Mouse (Mus musculus) liver, adult 2 months (tissue): ENCODE data around the gene Ulk4. TPM values are rescaled to one million over a fixed set of nuclear protein-coding genes. Genes with fewer than 3 reads are reported as not detected.

ENCODE experiments used
- DNase-seq: peaks from one replicate; pipeline ENCODE4 v3.0.0-alpha.2; 2011; ENCODE audit warnings: low read depth, low spot score; ENCODE audit errors: extremely low read depth
- H3K27ac ChIP-seq: fragments of 200-500 bp; replicated peaks from 2 replicates; pipeline ENCODE4 v1.5.1; 2012; ENCODE audit warnings: low read depth, mild to moderate bottlenecking, control low read depth, inconsistent platforms, low read length; ENCODE audit not compliant: insufficient read depth
- H3K27me3 ChIP-seq: fragments of 200-500 bp; 2 replicates; pipeline ENCODE4 v1.6.1; 2012; ENCODE audit warnings: mild to moderate bottlenecking, moderate library complexity, low read length, inconsistent platforms; ENCODE audit not compliant: control insufficient read depth, insufficient read depth
- H3K36me3 ChIP-seq: fragments of 200-500 bp; 2 replicates; pipeline ENCODE4 v1.6.1; 2012; ENCODE audit warnings: low read length, inconsistent platforms; ENCODE audit not compliant: control insufficient read depth, insufficient read depth
- H3K4me1 ChIP-seq: fragments of 200-500 bp; 2 replicates; pipeline ENCODE4 v1.6.1; 2011; ENCODE audit warnings: low read length; ENCODE audit not compliant: control insufficient read depth, insufficient read depth
- H3K4me3 ChIP-seq: fragments of 200-500 bp; 2 replicates; pipeline ENCODE4 v1.5.1; 2011; ENCODE audit warnings: low read depth, mild to moderate bottlenecking, control low read depth, low read length, moderate library complexity; ENCODE audit not compliant: insufficient read depth
- H3K79me2 ChIP-seq: fragments of 200-500 bp; 2 replicates; pipeline ENCODE4 v1.6.1; 2012; ENCODE audit warnings: inconsistent platforms, mild to moderate bottlenecking, low read length, moderate library complexity; ENCODE audit not compliant: control insufficient read depth, insufficient read depth
- H3K9ac ChIP-seq: fragments of 200-500 bp; 2 replicates; pipeline ENCODE4 v1.6.1; 2012; ENCODE audit warnings: low read depth, mild to moderate bottlenecking, control low read depth, inconsistent platforms, low read length
- CTCF ChIP-seq: fragments of 200-500 bp; IDR thresholded peaks from 2 replicates; pipeline ENCODE4 v1.5.1; 2011; ENCODE audit warnings: low read depth, low read length, control low read depth
- POLR2A ChIP-seq: fragments of 200-500 bp; IDR thresholded peaks from 2 replicates; pipeline ENCODE4 v1.6.1; 2011; ENCODE audit warnings: low read length, control low read depth; ENCODE audit not compliant: insufficient read depth; ENCODE audit errors: extremely low read depth
- WGBS: fragments of 180-500 bp; shearing (Covaris S2); methylation state at CpG from one replicate; pipeline ENCODE4 v1.1.7; 2018; 5-methylcytosine and 5-hydroxymethylcytosine counted together
- polyA plus RNA-seq: library from polyadenylated mRNA; depleted of rRNA; stranded (reverse); fragments of >200 nt; gene quantifications from 2 replicates; pipeline ENCODE4 v1.2.3, GENCODE M21; 2012
- total RNA-seq: library from RNA; depleted of rRNA; stranded (reverse); fragments of >200 nt; gene quantifications from 2 replicates; pipeline ENCODE4 v1.2.3, GENCODE M21; 2014

The Ulk4 gene
- total and polyA plus RNA-seq, 2 experiments, result under 0.01 to 0.24 TPM

- 27% methylated on average over 15 of the region's 15 CpGs for WGBS
- Histone ChIP-seq H3K9ac (peak overlapping the region; percentile 96), H3K27me3 (no peaks in the 10 kb centered on the region), H3K4me1 (peaks cover 24% of the 10 kb centered on the region), H3K27ac (peak overlapping the region; percentile 78), H3K79me2 (peaks cover 53% of the 10 kb centered on the region), H3K36me3 (no peaks in the 10 kb centered on the region), H3K4me3 (peak overlapping the region; percentile 89)
- no peak for DNase-seq
- TF ChIP-seq CTCF (no peak), POLR2A (no peak)
Measured at GRCm38 (mm10) chr9:121298411-121299091, 21.6 kb upstream of the Ulk4 start.

GRCm38 (mm10) chr9:121298065-121298398, 21.0 kb upstream of the Ulk4 start:
- H3K9ac ChIP-seq, result peak overlapping the region; percentile 96
- H3K79me2 ChIP-seq, result peaks cover 47% of the 10 kb centered on the region
- TF ChIP-seq CTCF, result no peak
- TF ChIP-seq POLR2A, result no peak
- peak overlapping the region; percentile 89 for H3K4me3 ChIP-seq
- WGBS, result 3% methylated on average over 7 of the region's 7 CpGs
- H3K36me3 ChIP-seq, result no peaks in the 10 kb centered on the region
- peaks cover 24% of the 10 kb centered on the region for H3K4me1 ChIP-seq
- H3K27ac ChIP-seq, result peak overlapping the region; percentile 78
- H3K27me3 ChIP-seq, result no peaks in the 10 kb centered on the region
- no peak for DNase-seq

- no peak for DNase-seq
- H3K27ac ChIP-seq, result peak within 1 kb of the TSS; percentile 78
Measured at GRCm38 (mm10) chr9:121297171-121298064, 20.4 kb upstream of the Ulk4 start, which contains the start of gene Trak1. Gene Trak1, plus strand, starts transcription at chr9:121297502.

DNA sequence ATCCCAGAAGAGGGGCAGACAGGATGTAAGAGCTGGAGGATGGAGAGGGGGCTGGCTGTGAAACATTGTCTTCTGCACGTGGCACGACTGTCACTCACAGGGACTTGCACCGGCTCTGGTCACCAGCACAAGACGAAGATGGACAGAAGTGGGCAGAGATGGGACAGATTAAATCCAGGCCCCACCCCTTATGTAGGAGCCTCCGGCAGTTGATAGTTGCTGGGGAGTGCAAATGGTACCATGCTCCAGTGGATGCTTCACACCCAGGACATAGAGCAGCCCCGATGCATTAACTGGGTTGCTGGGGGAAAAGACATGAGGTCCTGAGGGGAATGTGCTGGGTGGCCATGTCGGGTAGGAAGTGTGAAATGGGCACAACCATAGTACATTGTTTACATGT, 18.2 kb upstream of the Ulk4 start:
- Histone ChIP-seq H3K27ac (no peak overlapping the region), H3K36me3 (no peaks in the 10 kb centered on the region), H3K27me3 (no peaks in the 10 kb centered on the region), H3K79me2 (peaks cover 25% of the 10 kb centered on the region), H3K4me3 (no peak overlapping the region), H3K9ac (no peak overlapping the region), H3K4me1 (peaks cover 13% of the 10 kb centered on the region)
- TF ChIP-seq POLR2A (no peak), CTCF (no peak)
- 82% methylated on average over 7 of the region's 7 CpGs for WGBS
- DNase-seq, result no peak

More at GRCm38 (mm10) chr9:121297171-121298064, 20.4 kb upstream of the Ulk4 start, which contains the start of gene Trak1:
- Histone ChIP-seq H3K79me2 (peaks cover 43% of the 10 kb centered on the region), H3K4me1 (peaks cover 24% of the 10 kb centered on the region), H3K9ac (peak within 1 kb of the TSS; percentile 96), H3K36me3 (no peaks in the 10 kb centered on the region), H3K4me3 (peak within 1 kb of the TSS; percentile 89), H3K27me3 (no peaks in the 10 kb centered on the region)
- no peak for TF ChIP-seq CTCF
- TF ChIP-seq POLR2A, result peak; percentile 74
- WGBS, result under 1% methylated on average over 99 of the region's 116 CpGs

- 90% methylated on average over 7 of the region's 7 CpGs for WGBS
- TF ChIP-seq POLR2A (no peak), CTCF (no peak)
- Histone ChIP-seq H3K9ac (no peak overlapping the region), H3K79me2 (peaks cover 7% of the 10 kb centered on the region), H3K4me3 (no peak overlapping the region), H3K4me1 (peaks cover 3% of the 10 kb centered on the region; the same call in 1 of the 2 replicates), H3K27ac (no peak overlapping the region), H3K27me3 (no peaks in the 10 kb centered on the region), H3K36me3 (no peaks in the 10 kb centered on the region)
- no peak for DNase-seq
Measured at GRCm38 (mm10) chr9:121293187-121293586, 16.2 kb upstream of the Ulk4 start.

DNA sequence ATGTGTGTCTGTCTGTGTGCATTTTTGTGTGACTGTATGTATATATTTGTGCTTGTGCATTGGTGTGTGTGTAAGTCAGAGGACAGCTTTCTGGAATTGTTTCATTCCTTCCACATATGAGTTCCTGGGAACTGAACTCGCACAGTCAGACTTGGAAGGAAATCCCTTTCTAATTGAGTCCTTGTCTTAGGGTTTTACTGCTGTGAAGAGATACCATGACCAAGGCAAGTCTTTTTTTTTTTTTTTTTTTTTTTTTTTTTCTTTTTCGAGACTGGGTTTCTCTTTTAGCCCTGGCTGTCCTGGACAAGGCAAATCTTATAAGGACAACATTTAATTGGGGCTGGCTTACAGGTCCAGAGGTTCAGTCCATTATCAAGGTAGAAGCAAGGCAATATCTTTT, 14.3 kb upstream of the Ulk4 start:
- TF ChIP-seq POLR2A (no peak), CTCF (no peak)
- Histone ChIP-seq H3K27ac (no peak overlapping the region), H3K36me3 (no peaks in the 10 kb centered on the region), H3K4me1 (peaks cover 1% of the 10 kb centered on the region; the same call in 1 of the 2 replicates), H3K4me3 (no peak overlapping the region), H3K79me2 (no peaks in the 10 kb centered on the region), H3K27me3 (no peaks in the 10 kb centered on the region), H3K9ac (no peak overlapping the region)
- 85% methylated on average over 2 of the region's 2 CpGs for WGBS
- no peak for DNase-seq
